Mouse (Mus musculus) liver, adult 2 months (tissue): ENCODE measurements around the gene Pip5k1b.

ENCODE experiments used
- CTCF ChIP-seq: fragments of 200-500 bp; IDR thresholded peaks from 2 replicates; pipeline ENCODE4 v1.5.1; 2011; ENCODE audit warnings: low read depth, low read length, control low read depth
- POLR2A ChIP-seq: fragments of 200-500 bp; IDR thresholded peaks from 2 replicates; pipeline ENCODE4 v1.6.1; 2011; ENCODE audit warnings: low read length, control low read depth; ENCODE audit not compliant: insufficient read depth; ENCODE audit errors: extremely low read depth

GRCm38 (mm10) chr19:24403245-24403644 lies 152.4 kb downstream of the Pip5k1b start:
- TF ChIP-seq CTCF (no peak), POLR2A (no peak)
